Mouse (Mus musculus): Measurements from ENCODE around the gene Son. TPM values are rescaled to one million over a fixed set of nuclear protein-coding genes. Genes with fewer than 3 reads are reported as not detected.

The Son gene
- polyA plus RNA-seq, 1 experiment from 2014 or later = 114 TPM

DNA sequence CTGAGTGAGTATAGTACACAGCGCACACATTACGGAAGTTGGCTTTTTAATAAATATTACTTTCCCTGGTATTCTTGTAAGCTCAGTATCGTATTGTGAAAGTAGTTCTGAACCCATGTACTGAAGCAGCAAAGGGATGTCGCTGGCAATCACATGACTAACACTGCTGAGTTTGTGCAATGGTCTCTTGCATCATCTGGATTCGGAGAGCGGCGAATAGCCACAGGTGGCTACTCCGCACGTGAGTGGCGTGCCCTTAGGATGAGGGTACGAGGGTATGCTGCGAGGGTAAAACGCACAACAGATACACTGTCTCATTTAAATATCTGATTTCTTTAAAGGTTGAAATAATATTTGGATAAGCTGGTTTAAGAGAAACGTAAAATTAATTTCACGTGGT is 80.1 kb downstream of the Son start:
- no peak for ATAC-seq (ENCODE audit: insufficient read depth, low FRiP score, low read depth)
- Histone ChIP-seq H3K4me1 (no peaks in the 10 kb centered on the region), H3K4me3 (replicated peaks) (peak overlapping the region; percentile 90), H3K36me3 (no peaks in the 10 kb centered on the region), H3K27me3 (replicated peaks) (no peaks in the 10 kb centered on the region), H3K27ac (peak overlapping the region; percentile 63), H3K9ac (0 out of 2 replicates have a peak overlapping the region, but pooled peaks have one; percentile 30), H3K4me2 (peak overlapping the region; percentile 60), H3K9me3 (no peaks in the 10 kb centered on the region)
- WGBS = 87% methylated on average over 15 of the region's 15 CpGs

DNA sequence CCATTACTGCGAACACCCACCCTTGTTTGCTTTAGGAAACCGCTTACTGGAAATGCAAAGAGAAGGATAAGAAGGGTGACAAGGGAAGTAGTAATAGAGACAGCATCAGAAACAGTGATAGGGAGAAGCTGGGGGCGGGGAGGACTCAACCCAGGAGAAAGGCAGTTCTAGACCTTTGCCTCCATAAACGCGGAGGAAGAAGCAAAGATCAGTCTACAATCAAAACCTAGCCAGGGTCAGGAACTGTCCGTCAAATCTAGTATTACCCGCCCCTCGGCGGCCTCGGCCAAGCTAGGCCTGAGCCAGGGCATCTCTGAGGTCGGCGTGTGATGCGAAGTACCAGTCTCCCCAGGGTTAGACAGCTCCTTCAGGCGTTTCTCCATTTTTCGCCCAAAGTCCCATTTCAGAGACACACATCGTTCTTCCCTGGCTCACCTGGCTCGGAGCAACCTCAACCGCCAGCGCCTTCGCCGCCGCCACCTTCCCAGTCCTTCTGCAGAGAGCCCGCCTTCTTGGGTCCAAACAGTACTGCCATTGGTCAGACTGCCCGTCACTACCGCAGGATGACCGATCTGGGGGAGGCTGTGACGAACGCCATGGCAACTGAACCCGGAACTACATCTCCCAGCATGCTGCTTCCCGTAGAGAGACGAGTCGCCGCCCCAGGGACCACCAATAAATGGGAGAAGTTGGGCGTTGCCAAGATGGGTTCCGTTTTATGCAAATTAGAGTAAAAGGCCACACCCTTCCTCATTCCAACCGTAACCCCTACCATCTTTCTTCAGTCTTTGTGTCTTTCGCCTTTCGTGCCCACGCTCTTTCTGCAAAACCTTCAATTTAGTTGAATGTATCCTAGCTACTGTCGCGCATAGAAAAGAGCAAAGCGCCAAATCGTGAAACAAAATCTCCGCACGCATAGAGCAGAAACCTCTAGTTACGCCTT is 81.1 kb downstream of the Son start, which contains the start of gene Cryzl1:
TSS of gene Cryzl1 (minus strand) at position 853 of the 943 bp plus-strand sequence.
- H3K9me3 ChIP-seq = no peaks in the 10 kb centered on the region
- peak within 1 kb of the TSS; percentile 75 for H3K4me2 ChIP-seq
- H3K9ac ChIP-seq = peak within 1 kb of the TSS; percentile 87
- under 1% methylated on average over 46 of the region's 46 CpGs for WGBS
- no peaks in the 10 kb centered on the region for H3K36me3 ChIP-seq
- H3K27ac ChIP-seq = peak within 1 kb of the TSS; percentile 95
- peak; percentile 97 for ATAC-seq (ENCODE audit: insufficient read depth, low FRiP score, low read depth)
- no peaks in the 10 kb centered on the region for H3K27me3 ChIP-seq (replicated peaks)
- peak within 1 kb of the TSS; percentile 90 for H3K4me3 ChIP-seq (replicated peaks)
- H3K4me1 ChIP-seq = no peaks in the 10 kb centered on the region

Other genes starting within 250 kb of the Son start
- gene Il10rb, start 241.3 kb upstream of the Son start, polyA plus RNA-seq (2015; fragmentation: Nextera tagmentation; extraction: Ambion mirVana) = 45.5 and 53.4 TPM in 2 replicates
- gene Ifnar1, start 162.3 kb upstream of the Son start, polyA plus RNA-seq (2015; fragmentation: Nextera tagmentation; extraction: Ambion mirVana) = 48.8 and 49.4 TPM in 2 replicates
- gene Ifngr2, start 100.4 kb upstream of the Son start, polyA plus RNA-seq (2015; fragmentation: Nextera tagmentation; extraction: Ambion mirVana) = 49.3 and 55.6 TPM in 2 replicates
- 40.6 and 46.7 TPM in 2 replicates for gene Tmem50b, start 49.7 kb upstream of the Son start, polyA plus RNA-seq (2015; fragmentation: Nextera tagmentation; extraction: Ambion mirVana)
- 2.9 and 3.3 TPM in 2 replicates for gene Dnajc28, start 28.5 kb upstream of the Son start, polyA plus RNA-seq (2015; fragmentation: Nextera tagmentation; extraction: Ambion mirVana)
- 107 and 115 TPM in 2 replicates for gene Gart, start 554 bp upstream of the Son start, polyA plus RNA-seq (2015; fragmentation: Nextera tagmentation; extraction: Ambion mirVana)
- 20.5 and 21.1 TPM in 2 replicates for gene Donson, start 41.3 kb downstream of the Son start, polyA plus RNA-seq (2015; fragmentation: Nextera tagmentation; extraction: Ambion mirVana)
- gene Cryzl1, start 81.5 kb downstream of the Son start, polyA plus RNA-seq (2015; fragmentation: Nextera tagmentation; extraction: Ambion mirVana) = 67.6 and 71.6 TPM in 2 replicates
- gene Itsn1, start 81.8 kb downstream of the Son start, polyA plus RNA-seq (2015; fragmentation: Nextera tagmentation; extraction: Ambion mirVana) = 19.4 and 21.7 TPM in 2 replicates